Mouse (Mus musculus): Measurements from ENCODE around the gene Hoxa11.

Hoxa11 gene

GRCm38 (mm10) chr6:52262463-52263320 is 17.1 kb upstream of the Hoxa11 start:
- no peak for TF ChIP-seq CTCF (conservative IDR thresholded peaks at IDR 0.05; ENCODE audit: low read length)
- TF ChIP-seq NANOG (IDR thresholded peaks at IDR 0.05; ENCODE audit: borderline replicate concordance, low read length), result no peak
- no peak for TF ChIP-seq POU5F1 (IDR thresholded peaks at IDR 0.05; ENCODE audit: borderline replicate concordance, low read length)
- Histone ChIP-seq H3K4me3 (replicated peaks; ENCODE audit: low read length) (no peak overlapping the region), H3K27me3 (ENCODE audit: insufficient read depth, low read length) (peaks cover 89% of the 10 kb centered on the region), H3K36me3 (ENCODE audit: insufficient read depth, low read length) (no peaks in the 10 kb centered on the region), H3K4me1 (replicated peaks; ENCODE audit: low read depth, low read length) (peaks cover 43% of the 10 kb centered on the region), H3K9me3 (ENCODE audit: low read length) (no peaks in the 10 kb centered on the region)

- TF ChIP-seq CTCF (conservative IDR thresholded peaks at IDR 0.05; ENCODE audit: low read length) (no peak), NANOG (IDR thresholded peaks at IDR 0.05; ENCODE audit: borderline replicate concordance, low read length) (no peak), POU5F1 (IDR thresholded peaks at IDR 0.05; ENCODE audit: borderline replicate concordance, low read length) (no peak)
- H3K27me3 ChIP-seq (ENCODE audit: insufficient read depth, low read length), result peaks cover 90% of the 10 kb centered on the region
- H3K9me3 ChIP-seq (ENCODE audit: low read length), result no peaks in the 10 kb centered on the region
- no peaks in the 10 kb centered on the region for H3K36me3 ChIP-seq (ENCODE audit: insufficient read depth, low read length)
- peaks cover 43% of the 10 kb centered on the region for H3K4me1 ChIP-seq (replicated peaks; ENCODE audit: low read depth, low read length)
- H3K4me3 ChIP-seq (replicated peaks; ENCODE audit: low read length), result no peak overlapping the region
These were observed 16.3 kb upstream of the Hoxa11 start for GRCm38 (mm10) chr6:52261751-52262462.

GRCm38 (mm10) chr6:52260654-52261575 is 15.3 kb upstream of the Hoxa11 start, which contains the start of gene Hoxa13:
Gene Hoxa13 (minus strand): TSS chr6:52260880.
- no peaks in the 10 kb centered on the region for H3K36me3 ChIP-seq (ENCODE audit: insufficient read depth, low read length)
- TF ChIP-seq CTCF (conservative IDR thresholded peaks at IDR 0.05; ENCODE audit: low read length), result no peak
- TF ChIP-seq NANOG (IDR thresholded peaks at IDR 0.05; ENCODE audit: borderline replicate concordance, low read length), result no peak
- no peak for TF ChIP-seq POU5F1 (IDR thresholded peaks at IDR 0.05; ENCODE audit: borderline replicate concordance, low read length)
- H3K9me3 ChIP-seq (ENCODE audit: low read length), result no peaks in the 10 kb centered on the region
- H3K4me1 ChIP-seq (replicated peaks; ENCODE audit: low read depth, low read length), result peaks cover 33% of the 10 kb centered on the region
- H3K27me3 ChIP-seq (ENCODE audit: insufficient read depth, low read length), result peaks cover 87% of the 10 kb centered on the region
- H3K4me3 ChIP-seq (replicated peaks; ENCODE audit: low read length), result peak within 1 kb of the TSS; percentile 72

GRCm38 (mm10) chr6:52259811-52260261 is 14.2 kb upstream of the Hoxa11 start:
- H3K36me3 ChIP-seq (ENCODE audit: insufficient read depth, low read length), result no peaks in the 10 kb centered on the region
- TF ChIP-seq NANOG (IDR thresholded peaks at IDR 0.05; ENCODE audit: borderline replicate concordance, low read length), result no peak
- TF ChIP-seq POU5F1 (IDR thresholded peaks at IDR 0.05; ENCODE audit: borderline replicate concordance, low read length), result no peak
- TF ChIP-seq CTCF (conservative IDR thresholded peaks at IDR 0.05; ENCODE audit: low read length), result no peak
- H3K9me3 ChIP-seq (ENCODE audit: low read length), result no peaks in the 10 kb centered on the region
- H3K4me1 ChIP-seq (replicated peaks; ENCODE audit: low read depth, low read length), result peaks cover 26% of the 10 kb centered on the region
- H3K4me3 ChIP-seq (replicated peaks; ENCODE audit: low read length), result peak overlapping the region; percentile 72
- peaks cover 85% of the 10 kb centered on the region for H3K27me3 ChIP-seq (ENCODE audit: insufficient read depth, low read length)

- peaks cover 84% of the 10 kb centered on the region for H3K27me3 ChIP-seq (ENCODE audit: insufficient read depth, low read length)
- no peaks in the 10 kb centered on the region for H3K9me3 ChIP-seq (ENCODE audit: low read length)
- TF ChIP-seq POU5F1 (IDR thresholded peaks at IDR 0.05; ENCODE audit: borderline replicate concordance, low read length) (no peak), NANOG (IDR thresholded peaks at IDR 0.05; ENCODE audit: borderline replicate concordance, low read length) (no peak), CTCF (conservative IDR thresholded peaks at IDR 0.05; ENCODE audit: low read length) (no peak)
- peaks cover 26% of the 10 kb centered on the region for H3K4me1 ChIP-seq (replicated peaks; ENCODE audit: low read depth, low read length)
- no peaks in the 10 kb centered on the region for H3K36me3 ChIP-seq (ENCODE audit: insufficient read depth, low read length)
- H3K4me3 ChIP-seq (replicated peaks; ENCODE audit: low read length), result 0 out of 2 replicates have a peak overlapping the region, but pooled peaks have one; percentile 72
These were observed 13.6 kb upstream of the Hoxa11 start for GRCm38 (mm10) chr6:52259081-52259790.

GRCm38 (mm10) chr6:52256956-52257355 is 11.3 kb upstream of the Hoxa11 start:
- H3K9me3 ChIP-seq (ENCODE audit: low read length), result no peaks in the 10 kb centered on the region
- H3K4me1 ChIP-seq (replicated peaks; ENCODE audit: low read depth, low read length), result peaks cover 37% of the 10 kb centered on the region
- H3K4me3 ChIP-seq (replicated peaks; ENCODE audit: low read length), result no peak overlapping the region
- TF ChIP-seq POU5F1 (IDR thresholded peaks at IDR 0.05; ENCODE audit: borderline replicate concordance, low read length) (no peak), NANOG (IDR thresholded peaks at IDR 0.05; ENCODE audit: borderline replicate concordance, low read length) (0 out of 2 replicates have a peak, but pooled peaks have one; percentile 19), CTCF (conservative IDR thresholded peaks at IDR 0.05; ENCODE audit: low read length) (peak; percentile 34)
- no peaks in the 10 kb centered on the region for H3K36me3 ChIP-seq (ENCODE audit: insufficient read depth, low read length)
- H3K27me3 ChIP-seq (ENCODE audit: insufficient read depth, low read length), result peaks cover 84% of the 10 kb centered on the region

All from E14TG2a.4 (cell line).